Mouse (Mus musculus) frontal cortex, adult 2 months (tissue): ENCODE results near the gene Filip1l. TPM values are rescaled to one million over a fixed set of nuclear protein-coding genes. Genes with fewer than 3 reads are reported as not detected.
A peak's percentile ranks its signal among the peaks of the same experiment; 100 is the strongest.

ENCODE experiments used
- DNase-seq, 2 experiments: peaks; one replicate each; pipeline ENCODE4 v3.0.0; 2022; ENCODE audit warnings: low spot score in 1 of 2; ENCODE audit errors: extremely low spot score in 1 of 2
- polyA plus RNA-seq: library from polyadenylated mRNA; depleted of rRNA; stranded (reverse); fragments of >200 nt; gene quantifications from 2 replicates; pipeline ENCODE4 v1.2.3, GENCODE M21; 2012; rRNA removed

Filip1l gene
- polyA plus RNA-seq, 1 experiment: 10.9 TPM

- peak in 1 of 2 experiments; percentile 73 for DNase-seq
These were observed 258.9 kb downstream of the Filip1l start for GRCm38 (mm10) chr16:57611768-57612167.

Other genes with a start within 250 kb of the Filip1l start
- 53.1 and 59.1 TPM in 2 replicates for gene Tomm70a, start 231.4 kb upstream of the Filip1l start, polyA plus RNA-seq
- 14.1 and 15.3 TPM in 2 replicates for gene Nit2, start 185.8 kb upstream of the Filip1l start, polyA plus RNA-seq
- 42.9 and 43.1 TPM in 2 replicates for gene Tbc1d23, start 121.6 kb upstream of the Filip1l start, polyA plus RNA-seq
- 1.5 and 1.7 TPM in 2 replicates for gene Tmem30c, start 60.2 kb upstream of the Filip1l start, polyA plus RNA-seq